Mouse (Mus musculus) kidney, adult 2 months (tissue): ENCODE measurements at regions not wholly inside any gene's neighbourhood (a gene's known extent, or its start where the extent isn't known, plus 50 kb on each side); places are given as distances from the start of the nearest gene placed in this dataset.
"Not testable (repeated sequence)": the region's sequence is repeated elsewhere in the genome, so short reads cannot be mapped to it uniquely, and the experiment has no call there.

Experiments
- DNase-seq: peaks from one replicate; pipeline ENCODE4 v3.0.0; 2021
- H3K27ac ChIP-seq: fragments of 200-500 bp; 2 replicates; pipeline ENCODE4 v1.5.1; 2012; ENCODE audit warnings: low read depth, low read length, control low read depth, inconsistent platforms; ENCODE audit not compliant: insufficient read depth
- H3K27me3 ChIP-seq: fragments of 200-500 bp; replicated peaks from 2 replicates; pipeline ENCODE4 v1.6.1; 2012; ENCODE audit warnings: mild to moderate bottlenecking, moderate library complexity, low read length, inconsistent platforms; ENCODE audit not compliant: control insufficient read depth, insufficient read depth
- H3K36me3 ChIP-seq: fragments of 200-500 bp; 2 replicates; pipeline ENCODE4 v1.6.1; 2012; ENCODE audit warnings: mild to moderate bottlenecking, moderate library complexity, low read length, inconsistent platforms; ENCODE audit not compliant: control insufficient read depth, insufficient read depth
- H3K4me1 ChIP-seq: fragments of 200-500 bp; 2 replicates; pipeline ENCODE4 v1.6.1; 2011; ENCODE audit warnings: low read length; ENCODE audit not compliant: control insufficient read depth, insufficient read depth
- H3K4me3 ChIP-seq: fragments of 200-500 bp; 2 replicates; pipeline ENCODE4 v1.5.1; 2011; ENCODE audit warnings: mild to moderate bottlenecking, low read depth, low read length, control low read depth; ENCODE audit not compliant: insufficient read depth
- CTCF ChIP-seq: fragments of 200-500 bp; conservative IDR thresholded peaks from 2 replicates; pipeline ENCODE4 v1.5.1; 2011; ENCODE audit warnings: low read depth, mild to moderate bottlenecking, control low read depth, low read length, moderate library complexity, mixed read lengths; ENCODE audit not compliant: insufficient read depth, insufficient read length
- POLR2A ChIP-seq: fragments of 200-500 bp; IDR thresholded peaks from one replicate; pipeline ENCODE4 v1.6.1; 2011; ENCODE audit warnings: low read depth, low read length, control low read depth
- WGBS: fragments of 180-500 bp; shearing (Covaris S2); methylation state at CpG from one replicate; pipeline ENCODE4 v1.1.7; 2018; 5-methylcytosine and 5-hydroxymethylcytosine counted together

DNA sequence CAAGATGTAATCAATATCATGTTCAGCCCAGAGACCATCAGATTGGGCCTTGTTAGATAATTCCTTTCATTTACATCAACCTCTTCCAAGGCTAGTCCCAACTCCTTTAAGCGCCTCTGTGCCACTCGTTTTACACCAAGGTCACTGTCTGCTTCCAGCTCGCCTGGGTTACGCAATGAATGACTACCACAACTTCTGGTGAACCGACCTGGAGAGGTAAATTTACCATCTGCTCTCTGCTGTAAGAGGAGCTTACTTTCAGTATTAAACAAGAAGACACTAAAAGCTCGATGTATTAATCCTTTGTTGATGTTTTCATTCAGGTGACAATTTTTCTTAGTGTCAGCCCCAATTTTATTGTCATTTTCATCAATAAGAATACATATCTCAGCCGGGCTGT is 51.7 kb upstream of the Fam174b start:
- H3K4me1 ChIP-seq: no peaks in the 10 kb centered on the region
- TF ChIP-seq CTCF (no peak), POLR2A (no peak)
- no peak overlapping the region for H3K4me3 ChIP-seq
- no peak overlapping the region for H3K27ac ChIP-seq
- WGBS: 84% methylated on average over 7 of the region's 7 CpGs
- DNase-seq: no peak
- H3K27me3 ChIP-seq: no peaks in the 10 kb centered on the region
- no peaks in the 10 kb centered on the region for H3K36me3 ChIP-seq

GRCm38 (mm10) chr7:73686245-73686644 is 53.9 kb upstream of the Fam174b start:
- not testable (repeated sequence) for H3K4me3 ChIP-seq, H3K27ac ChIP-seq, H3K27me3 ChIP-seq, H3K36me3 ChIP-seq, H3K4me1 ChIP-seq, DNase-seq
- 91% methylated on average over 17 of the region's 17 CpGs for WGBS

DNA sequence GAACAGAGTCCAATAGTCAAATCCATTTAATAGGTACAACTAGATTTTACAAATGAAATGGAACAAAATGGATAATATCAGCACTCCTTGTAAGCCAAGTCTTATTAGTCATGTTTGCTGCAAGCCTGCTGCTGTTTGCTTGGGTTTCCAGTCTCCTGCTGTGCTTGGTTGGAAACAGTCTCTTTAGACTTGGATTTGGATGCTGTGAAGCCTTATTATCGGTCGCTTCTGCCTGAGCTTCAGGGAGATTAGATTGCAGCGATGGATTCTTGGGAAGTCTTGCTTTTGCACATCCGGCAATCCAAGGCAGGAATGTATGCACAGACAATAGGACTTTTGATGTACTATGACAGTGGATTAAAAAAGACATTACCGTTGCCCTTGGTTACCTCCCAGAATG is 57.3 kb upstream of the Fam174b start:
- H3K4me1 ChIP-seq: no peaks in the 10 kb centered on the region
- H3K27ac ChIP-seq: no peak overlapping the region
- H3K4me3 ChIP-seq: no peak overlapping the region
- H3K36me3 ChIP-seq: no peaks in the 10 kb centered on the region
- 85% methylated on average over 5 of the region's 5 CpGs for WGBS
- no peak for TF ChIP-seq CTCF
- no peaks in the 10 kb centered on the region for H3K27me3 ChIP-seq
- no peak for DNase-seq

GRCm38 (mm10) chr7:73670598-73670997 is 69.5 kb upstream of the Fam174b start:
- Histone ChIP-seq H3K27ac (no peak overlapping the region), H3K4me3 (no peak overlapping the region), H3K4me1 (peaks cover 10% of the 10 kb centered on the region), H3K27me3 (no peaks in the 10 kb centered on the region), H3K36me3 (no peaks in the 10 kb centered on the region)
- WGBS: 6% methylated on average over 4 of the region's 4 CpGs
- peak; percentile 91 for DNase-seq
- no peak for TF ChIP-seq POLR2A
- no peak for TF ChIP-seq CTCF

- no peak for TF ChIP-seq POLR2A
- TF ChIP-seq CTCF: no peak
- peaks cover 10% of the 10 kb centered on the region for H3K4me1 ChIP-seq
- H3K4me3 ChIP-seq: no peak overlapping the region
- no peaks in the 10 kb centered on the region for H3K27me3 ChIP-seq
- no peak overlapping the region for H3K27ac ChIP-seq
- WGBS: 48% methylated on average over 2 of the region's 2 CpGs
- peak; percentile 83 for DNase-seq
- H3K36me3 ChIP-seq: no peaks in the 10 kb centered on the region
These were observed 71.3 kb upstream of the Fam174b start for GRCm38 (mm10) chr7:73668791-73669190.

DNA sequence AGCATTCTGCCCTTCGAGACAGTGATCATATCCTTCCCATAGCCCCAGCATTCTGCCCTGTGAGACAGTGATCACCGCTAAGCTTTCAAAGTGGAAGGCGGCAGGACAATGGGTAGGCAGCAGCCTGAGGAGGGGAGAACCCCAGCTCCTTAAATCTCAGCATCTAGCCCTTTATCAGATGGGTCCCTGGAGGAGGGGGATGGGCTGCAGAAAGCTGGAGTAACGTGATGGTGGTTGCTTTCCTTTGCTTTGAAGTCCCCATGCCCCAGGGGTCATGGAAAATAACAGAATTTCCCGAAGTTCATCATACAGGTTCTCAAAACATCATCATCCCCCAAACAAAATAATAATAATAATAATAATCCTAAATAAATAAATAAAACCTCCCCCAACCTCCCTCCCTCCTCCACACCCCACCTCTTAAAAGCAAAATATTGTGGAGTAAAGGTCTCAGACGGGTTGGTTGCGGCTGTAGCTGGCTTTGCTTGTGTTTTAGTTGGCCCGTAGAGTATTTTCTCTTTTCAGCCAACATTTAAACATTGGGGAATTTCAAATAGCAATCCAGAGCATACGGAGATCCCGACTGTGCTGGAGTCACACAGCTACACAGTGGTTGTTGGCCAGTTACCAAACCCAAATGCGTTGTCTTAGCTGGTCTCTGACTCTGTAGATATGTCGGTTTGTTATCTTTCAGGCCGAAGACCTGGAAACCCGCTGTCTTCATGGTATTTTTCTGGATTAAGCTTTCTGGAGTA is 73.0 kb upstream of the Fam174b start:
- WGBS: 66% methylated on average over 14 of the region's 14 CpGs
- TF ChIP-seq CTCF (no peak), POLR2A (no peak)
- no peaks in the 10 kb centered on the region for H3K27me3 ChIP-seq
- peak; percentile 64 for DNase-seq
- no peak overlapping the region for H3K27ac ChIP-seq
- H3K4me3 ChIP-seq: no peak overlapping the region
- H3K36me3 ChIP-seq: no peaks in the 10 kb centered on the region
- peaks cover 10% of the 10 kb centered on the region for H3K4me1 ChIP-seq

DNA sequence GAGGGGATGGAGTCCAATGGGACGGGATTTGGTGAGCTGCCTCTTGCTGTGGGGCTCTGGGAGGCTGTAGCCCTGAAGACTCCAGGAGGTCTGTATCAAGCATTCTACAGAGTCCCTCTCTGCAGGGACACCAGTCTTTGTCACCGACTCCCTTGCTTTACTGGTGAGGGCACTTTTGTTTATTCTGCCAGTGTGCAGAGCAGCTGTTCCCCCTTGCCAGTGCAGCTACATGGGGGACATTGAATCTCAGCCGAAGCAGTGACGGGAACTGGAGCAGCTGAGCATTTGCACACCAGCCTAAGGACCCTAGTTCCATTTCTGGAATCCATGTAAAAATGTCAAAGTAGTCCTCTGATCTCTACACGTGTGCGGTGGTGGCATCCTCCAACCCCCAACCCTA is 75.1 kb upstream of the Fam174b start:
- TF ChIP-seq POLR2A (no peak), CTCF (no peak)
- 90% methylated on average over 6 of the region's 6 CpGs for WGBS
- peaks cover 5% of the 10 kb centered on the region; the same call in 1 of the 2 replicates for H3K4me1 ChIP-seq
- H3K36me3 ChIP-seq: no peaks in the 10 kb centered on the region
- no peak overlapping the region for H3K27ac ChIP-seq
- no peak overlapping the region for H3K4me3 ChIP-seq
- no peak for DNase-seq
- no peaks in the 10 kb centered on the region for H3K27me3 ChIP-seq
